ENCODE assay signal across 31 mouse cellular contexts in the genomic region with DNA sequence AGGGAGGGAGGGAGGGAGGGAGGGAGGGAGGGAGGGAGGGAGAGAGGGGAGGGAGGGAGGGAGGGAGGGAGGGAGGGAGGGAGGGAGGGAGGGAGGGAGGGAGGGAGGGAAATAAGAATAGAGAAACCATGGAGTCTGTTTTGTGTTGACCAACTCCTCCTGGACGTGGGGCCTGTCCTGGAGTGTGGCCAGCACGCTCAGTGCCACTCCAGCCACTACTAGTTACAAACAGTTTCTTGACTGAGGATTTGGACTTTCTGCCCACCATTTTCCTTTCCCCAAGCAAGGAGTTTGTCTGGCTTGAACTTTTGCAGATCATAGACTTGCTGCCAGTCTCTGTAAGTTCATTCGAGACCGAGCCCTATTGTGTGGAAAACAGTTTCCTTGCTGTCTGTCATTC. TPM values are rescaled to one million over a fixed set of nuclear protein-coding genes. Genes with fewer than 3 reads are reported as not detected.
A peak's percentile ranks its signal among the peaks of the same experiment; 100 is the strongest.
DNase-seq lines count a peak whose midpoint lies in the region; ATAC-seq and TF ChIP-seq lines count a peak whose summit lies in the region.
"Had no signal": no experiment of that assay in that cellular context is flagged by ENCODE, and none has a peak within 500 bp of the region (broad histone marks: within the 10 kb centered on the region; RNA-seq: fewer than 3 reads in every experiment).

No protein-coding gene starts in this region.

- 65% methylated on average over 4 of the region's 4 CpGs for WGBS in heart, embryonic 11.5 days (ENCODE audit: insufficient replicate concordance)
- WGBS in lung, postnatal 0 days: 68% methylated on average over 4 of the region's 4 CpGs
- whole genome bisulfite sequencing in forebrain, embryonic 11.5 days: 80% methylated on average over 4 of the region's 4 CpGs

- H3K9me3 ChIP-seq in heart, embryonic 11.5 days (replicated peaks; ENCODE audit: control insufficient read depth, low read length): no peaks in the 10 kb centered on the region
- no peaks in the 10 kb centered on the region for H3K9me3 ChIP-seq in lung, postnatal 0 days (ENCODE audit: low read length)
- no peaks in the 10 kb centered on the region for H3K9me3 ChIP-seq in forebrain, embryonic 11.5 days (ENCODE audit: control insufficient read depth, low read length)
- H3K9me3 ChIP-seq: embryonic facial prominence, embryonic 10.5 days; embryonic facial prominence, embryonic 15.5 days; limb, embryonic 15.5 days; midbrain, embryonic 10.5 days; midbrain, embryonic 15.5 days; neural tube, embryonic 15.5 days had no signal

- H3K4me1 ChIP-seq in heart, embryonic 11.5 days (ENCODE audit: control insufficient read depth, insufficient read depth, low read length): peaks cover 29% of the 10 kb centered on the region
- peaks cover 9% of the 10 kb centered on the region for H3K4me1 ChIP-seq in lung, postnatal 0 days (ENCODE audit: insufficient read depth, low read depth, low read length)
- no peaks in the 10 kb centered on the region for H3K4me1 ChIP-seq in forebrain, embryonic 11.5 days (replicated peaks; ENCODE audit: control insufficient read depth, insufficient read depth, low read length)
- H3K4me1 ChIP-seq: embryonic facial prominence, embryonic 10.5 days; embryonic facial prominence, embryonic 15.5 days; midbrain, embryonic 10.5 days; midbrain, embryonic 15.5 days; neural tube, embryonic 15.5 days had no signal

- no peak overlapping the region for H3K4me3 ChIP-seq in heart, embryonic 11.5 days (ENCODE audit: low read depth, low read length)
- H3K4me3 ChIP-seq in lung, postnatal 0 days (ENCODE audit: low read depth, low read length): no peak overlapping the region
- H3K4me3 ChIP-seq in forebrain, embryonic 11.5 days (ENCODE audit: low read depth, low read length): no peak overlapping the region
- H3K4me3 ChIP-seq: embryonic facial prominence, embryonic 10.5 days; embryonic facial prominence, embryonic 15.5 days; layer of hippocampus, adult 2 months; limb, embryonic 15.5 days; midbrain, embryonic 10.5 days; midbrain, embryonic 15.5 days; neural tube, embryonic 15.5 days had no signal

- no peak for TF ChIP-seq EP300 in lung, postnatal 0 days (IDR thresholded peaks at IDR 0.05)

- peak; percentile 28 for DNase-seq in adrenal gland, postnatal 10 days
- DNase-seq in adrenal gland, adult 2 months: no peak
- DNase-seq in heart, adult 18-20 months: no peak
- DNase-seq in lung, postnatal 14 days: peak; percentile 17
- DNase-seq in lung, postnatal 0 days (ENCODE audit: low spot score): no peak
- no peak for DNase-seq in forebrain, embryonic 11.5 days (ENCODE audit: low spot score)
- DNase-seq: adrenal gland, adult 8-10 months; cerebellum, adult 8-10 months; cerebellum, postnatal 25 days; gastrocnemius, postnatal 25 days; kidney, adult 11 months; kidney, postnatal 36 days; lung, adult 2 months; retina, postnatal 1 day; right cerebral cortex, postnatal 14 days had no signal

- H3K4me2 ChIP-seq in heart, embryonic 11.5 days: no peak overlapping the region
- no peak overlapping the region for H3K4me2 ChIP-seq in lung, postnatal 0 days (replicated peaks; ENCODE audit: low read depth, low read length)
- no peak overlapping the region for H3K4me2 ChIP-seq in forebrain, embryonic 11.5 days (ENCODE audit: low read depth, low read length, severe bottlenecking)
- H3K4me2 ChIP-seq: embryonic facial prominence, embryonic 15.5 days; hindbrain, embryonic 14.5 days; limb, embryonic 15.5 days; midbrain, embryonic 15.5 days; neural tube, embryonic 15.5 days had no signal

- H3K9ac ChIP-seq in heart, embryonic 11.5 days (ENCODE audit: low read depth, low read length): no peak overlapping the region
- no peak overlapping the region for H3K9ac ChIP-seq in lung, postnatal 0 days (replicated peaks; ENCODE audit: low read depth)
- no peak overlapping the region for H3K9ac ChIP-seq in forebrain, embryonic 11.5 days (ENCODE audit: low read length)
- H3K9ac ChIP-seq: embryonic facial prominence, embryonic 15.5 days; hindbrain, embryonic 14.5 days; limb, embryonic 15.5 days; liver, embryonic 14.5 days; midbrain, embryonic 15.5 days; neural tube, embryonic 15.5 days had no signal

- H3K27me3 ChIP-seq in heart, embryonic 11.5 days (ENCODE audit: control insufficient read depth, insufficient read depth, low read length): no peaks in the 10 kb centered on the region
- no peaks in the 10 kb centered on the region for H3K27me3 ChIP-seq in lung, postnatal 0 days (replicated peaks; ENCODE audit: insufficient read depth, low read length)
- no peaks in the 10 kb centered on the region for H3K27me3 ChIP-seq in forebrain, embryonic 11.5 days (ENCODE audit: control insufficient read depth, insufficient read depth, low read length)
- H3K27me3 ChIP-seq: CH12.LX; embryonic facial prominence, embryonic 15.5 days; limb, embryonic 15.5 days; midbrain, embryonic 15.5 days; neural tube, embryonic 15.5 days had no signal

- TF ChIP-seq CTCF in lung, postnatal 0 days (IDR thresholded peaks at IDR 0.05): no peak

- H3K36me3 ChIP-seq in heart, embryonic 11.5 days (ENCODE audit: control insufficient read depth, insufficient read depth, low read length): no peaks in the 10 kb centered on the region
- H3K36me3 ChIP-seq in lung, postnatal 0 days (ENCODE audit: insufficient read depth, low read length): no peaks in the 10 kb centered on the region
- no peaks in the 10 kb centered on the region for H3K36me3 ChIP-seq in forebrain, embryonic 11.5 days (ENCODE audit: control insufficient read depth, insufficient read depth, low read length)
- H3K36me3 ChIP-seq: embryonic facial prominence, embryonic 10.5 days; midbrain, embryonic 10.5 days; midbrain, embryonic 15.5 days; neural tube, embryonic 15.5 days had no signal

- peak overlapping the region; percentile 83 for H3K27ac ChIP-seq in heart, embryonic 11.5 days (ENCODE audit: low read depth, low read length)
- H3K27ac ChIP-seq in lung, postnatal 0 days (ENCODE audit: low read length): no peak overlapping the region
- H3K27ac ChIP-seq in forebrain, embryonic 11.5 days (ENCODE audit: low read depth, low read length): no peak overlapping the region
- H3K27ac ChIP-seq: embryonic facial prominence, embryonic 10.5 days; embryonic facial prominence, embryonic 15.5 days; hindbrain, embryonic 14.5 days; layer of hippocampus, adult 2 months; limb, embryonic 15.5 days; liver, embryonic 14.5 days; midbrain, embryonic 10.5 days; midbrain, embryonic 15.5 days; neural tube, embryonic 15.5 days had no signal

- no peak for ATAC-seq in heart, embryonic 11.5 days (replicated peaks; ENCODE audit: insufficient number of reproducible peaks, low FRiP score, low TSS enrichment)
- ATAC-seq in lung, postnatal 0 days: no peak
- no peak for ATAC-seq in forebrain, embryonic 11.5 days (replicated peaks; ENCODE audit: low FRiP score)
- ATAC-seq: activated CD4-positive, CD25-positive, alpha-beta regulatory T cell, adult 4 months; forebrain, embryonic 14.5 days; midbrain, embryonic 15.5 days had no signal

RNA-seq across cellular contexts. Expression of gene D430041D05Rik, which starts 37.4 kb away (rescaled TPM):
- total RNA-seq in adrenal gland, postnatal 10 days (2021): 1 to 10 TPM; 3.8 TPM
- total RNA-seq in adrenal gland, adult 2 months (2021): 10 to 100 TPM; 16.0 to 23.6 TPM
- 8.5 and 11.9 TPM in 2 replicates for polyA plus RNA-seq in adrenal gland, adult 2 months (2012; rRNA removed)
- polyA plus RNA-seq in heart, embryonic 11.5 days (2014; fragmentation: Nextera tagmentation; extraction: Ambion mirVana): 0.30 and 0.34 TPM in 2 replicates
- total RNA-seq in heart, adult 18-20 months (2021): under 1 TPM; 0.07 to 0.08 TPM
- polyA plus RNA-seq in lung, postnatal 0 days (2015; fragmentation: Nextera tagmentation; extraction: Ambion mirVana): 0.69 and 0.79 TPM in 2 replicates
- 2.5 and 2.6 TPM in 2 replicates for polyA plus RNA-seq in forebrain, embryonic 11.5 days (2014; fragmentation: Nextera tagmentation; extraction: Ambion mirVana)
- total RNA-seq: CH12.LX; hematopoietic stem cell, adult 5-6 weeks; megakaryocyte progenitor cell, adult 5-6 weeks had no signal
- polyA plus RNA-seq: small intestine, adult 2 months had no signal

RNA-seq across cellular contexts. Expression of gene Hipk3, which starts 46.0 kb away (rescaled TPM):
- 100 to 1,000 TPM; 150 to 164 TPM for total RNA-seq in adrenal gland, postnatal 10 days (2021)
- 100 to 1,000 TPM; 116 to 136 TPM for total RNA-seq in adrenal gland, adult 2 months (2021)
- polyA plus RNA-seq in adrenal gland, adult 2 months (2012; rRNA removed): 28.8 and 30.6 TPM in 2 replicates
- 48.1 and 61.9 TPM in 2 replicates for polyA plus RNA-seq in heart, embryonic 11.5 days (2014; fragmentation: Nextera tagmentation; extraction: Ambion mirVana)
- 100 to 1,000 TPM; 209 to 220 TPM for total RNA-seq in heart, adult 18-20 months (2021)
- polyA plus RNA-seq in lung, postnatal 0 days (2015; fragmentation: Nextera tagmentation; extraction: Ambion mirVana): 17.5 and 18.4 TPM in 2 replicates
- 9.4 and 12.0 TPM in 2 replicates for polyA plus RNA-seq in forebrain, embryonic 11.5 days (2014; fragmentation: Nextera tagmentation; extraction: Ambion mirVana)

Comparison
In these comparisons a context has a peak if more than half of its experiments do, and no peak if none do; other contexts are left out.
1. DNase-seq: peak in adrenal gland, postnatal 10 days (single experiment) and lung, postnatal 14 days (single experiment); none in adrenal gland, adult 2 months (single experiment), heart, adult 18-20 months (0 of 2), lung, postnatal 0 days (single experiment) and forebrain, embryonic 11.5 days (single experiment).